Mouse (Mus musculus) myocyte (in vitro differentiated cells): Measurements from ENCODE around the gene Creb3l2. TPM values are rescaled to one million over a fixed set of nuclear protein-coding genes. Genes with fewer than 3 reads are reported as not detected.

Source experiments
- H3K27me3 ChIP-seq: one replicate; pipeline ENCODE4 v1.6.1; 2011; ENCODE audit not compliant: control insufficient read depth, insufficient read depth, insufficient read length
- H3K36me3 ChIP-seq: one replicate; pipeline ENCODE4 v1.6.1; 2011; ENCODE audit not compliant: control insufficient read depth, insufficient read depth
- H3K4me2 ChIP-seq: one replicate; pipeline ENCODE4 v1.6.1; 2011; ENCODE audit warnings: low read depth, control low read depth
- H3K4me3 ChIP-seq: one replicate; pipeline ENCODE4 v1.5.1; 2011; ENCODE audit warnings: mild to moderate bottlenecking, control low read depth, moderate library complexity
- H3K79me2 ChIP-seq: one replicate; pipeline ENCODE4 v1.6.1; 2011; ENCODE audit not compliant: control insufficient read depth, insufficient read depth
- H3ac ChIP-seq: one replicate; pipeline ENCODE4 v1.6.1; 2011; ENCODE audit not compliant: control insufficient read depth, insufficient read length
- CEBPB ChIP-seq: IDR thresholded peaks from 2 replicates; pipeline ENCODE4 v1.6.1; 2011; ENCODE audit warnings: mild to moderate bottlenecking, moderate library complexity; ENCODE audit not compliant: poor library complexity, insufficient read depth, severe bottlenecking
- E2F4 ChIP-seq: IDR thresholded peaks from one replicate; pipeline ENCODE4 v1.6.1; 2011; ENCODE audit warnings: mild to moderate bottlenecking, control low read depth, moderate library complexity; ENCODE audit not compliant: insufficient read depth
- MAX ChIP-seq: IDR thresholded peaks from one replicate; pipeline ENCODE4 v1.6.1; 2011; ENCODE audit warnings: low read depth, mild to moderate bottlenecking, control low read depth
- MYOD1 ChIP-seq, 3 experiments: IDR thresholded peaks; one replicate each; pipeline ENCODE4 v1.6.1; 2011; ENCODE audit warnings: control low read depth in 2 of 3, low read depth in 2 of 3, mild to moderate bottlenecking in 2 of 3, moderate library complexity in 1 of 3; ENCODE audit not compliant: insufficient read length in 2 of 3, control insufficient read depth in 1 of 3
- MYOG ChIP-seq, 3 experiments: IDR thresholded peaks; one replicate each; pipeline ENCODE4 v1.6.1; 2011; ENCODE audit warnings: control low read depth in 2 of 3, low read depth in 2 of 3, mild to moderate bottlenecking in 2 of 3; ENCODE audit not compliant: insufficient read length in 2 of 3, control insufficient read depth in 1 of 3, insufficient read depth in 1 of 3
- POLR2A ChIP-seq: IDR thresholded peaks from one replicate; pipeline ENCODE4 v1.6.1; 2011; ENCODE audit warnings: low read depth, mild to moderate bottlenecking, control low read depth, moderate library complexity; ENCODE audit not compliant: insufficient read length
- POLR2AphosphoS2 ChIP-seq: IDR thresholded peaks from one replicate; pipeline ENCODE4 v1.6.1; 2011; ENCODE audit warnings: low read depth, control low read depth; ENCODE audit not compliant: insufficient read length
- REST ChIP-seq: IDR thresholded peaks from one replicate; pipeline ENCODE4 v1.6.1; 2011; ENCODE audit warnings: mild to moderate bottlenecking, control low read depth, moderate library complexity; ENCODE audit not compliant: insufficient read depth, insufficient read length
- SRF ChIP-seq: IDR thresholded peaks from one replicate; pipeline ENCODE4 v1.6.1; 2011; ENCODE audit warnings: low read depth; ENCODE audit not compliant: control insufficient read depth, insufficient read length
- TCF12 ChIP-seq: IDR thresholded peaks from one replicate; pipeline ENCODE4 v1.6.1; 2011; ENCODE audit warnings: mild to moderate bottlenecking, control low read depth; ENCODE audit not compliant: poor library complexity, insufficient read depth, severe bottlenecking
- TCF3 ChIP-seq: IDR thresholded peaks from one replicate; pipeline ENCODE4 v1.6.1; 2011; ENCODE audit warnings: low read depth, control low read depth; ENCODE audit not compliant: insufficient read length
- USF1 ChIP-seq: IDR thresholded peaks from one replicate; pipeline ENCODE4 v1.6.1; 2011; ENCODE audit warnings: low read depth, mild to moderate bottlenecking, control low read depth, moderate library complexity
- polyA plus RNA-seq: library from polyadenylated mRNA; unstranded; fragments of >200 nt; fragmentation: generic; extraction: Trizol; gene quantifications from one replicate; pipeline ENCODE4 v1.2.1, GENCODE M21; 2012; ENCODE audit warnings: missing spikeins

Creb3l2 gene
- polyA plus RNA-seq, 1 experiment = 11.2 TPM

GRCm38 (mm10) chr6:37291171-37291570 is 150.8 kb downstream of the Creb3l2 start:
- Histone ChIP-seq H3K79me2 (no peaks in the 10 kb centered on the region), H3ac (no peak overlapping the region), H3K4me3 (no peak overlapping the region), H3K27me3 (no peaks in the 10 kb centered on the region), H3K4me2 (no peak overlapping the region), H3K36me3 (no peaks in the 10 kb centered on the region)
- TF ChIP-seq CEBPB = no peak
- TF ChIP-seq MYOD1 (IDR thresholded peaks at IDR 0.05; ENCODE audit: control insufficient read depth in 1 of 3, insufficient read length in 2 of 3, low read depth in 2 of 3) = no peak
- TF ChIP-seq SRF = no peak
- TF ChIP-seq MYOG (IDR thresholded peaks at IDR 0.05; ENCODE audit: control insufficient read depth in 1 of 3, insufficient read depth in 1 of 3, insufficient read length in 2 of 3, low read depth in 2 of 3) = no peak
- TF ChIP-seq MAX = no peak
- no peak for TF ChIP-seq TCF3
- TF ChIP-seq USF1 = no peak
- TF ChIP-seq E2F4 = no peak
- no peak for TF ChIP-seq REST
- TF ChIP-seq POLR2A = no peak
- TF ChIP-seq POLR2AphosphoS2 = no peak

GRCm38 (mm10) chr6:37290691-37291090 is 151.3 kb downstream of the Creb3l2 start:
- no peaks in the 10 kb centered on the region for H3K79me2 ChIP-seq
- H3ac ChIP-seq = no peak overlapping the region
- TF ChIP-seq TCF3 (no peak), E2F4 (no peak), MYOD1 (IDR thresholded peaks at IDR 0.05; ENCODE audit: control insufficient read depth in 1 of 3, insufficient read length in 2 of 3, low read depth in 2 of 3) (no peak), POLR2A (no peak), REST (no peak), MAX (no peak), POLR2AphosphoS2 (no peak)
- H3K4me3 ChIP-seq = no peak overlapping the region
- H3K36me3 ChIP-seq = no peaks in the 10 kb centered on the region
- no peak overlapping the region for H3K4me2 ChIP-seq
- no peaks in the 10 kb centered on the region for H3K27me3 ChIP-seq

GRCm38 (mm10) chr6:37286134-37286533 is 155.8 kb downstream of the Creb3l2 start:
- no peak for TF ChIP-seq POLR2A
- no peak for TF ChIP-seq MYOG (IDR thresholded peaks at IDR 0.05; ENCODE audit: control insufficient read depth in 1 of 3, insufficient read depth in 1 of 3, insufficient read length in 2 of 3, low read depth in 2 of 3)
- no peak for TF ChIP-seq MAX
- TF ChIP-seq E2F4 = no peak
- no peak for TF ChIP-seq REST
- no peak for TF ChIP-seq POLR2AphosphoS2
- no peak for TF ChIP-seq SRF
- no peak for TF ChIP-seq USF1
- TF ChIP-seq CEBPB = no peak
- no peak for TF ChIP-seq MYOD1 (IDR thresholded peaks at IDR 0.05; ENCODE audit: control insufficient read depth in 1 of 3, insufficient read length in 2 of 3, low read depth in 2 of 3)
- TF ChIP-seq TCF3 = no peak
- TF ChIP-seq TCF12 = no peak
- H3K4me2 ChIP-seq = no peak overlapping the region
- no peaks in the 10 kb centered on the region for H3K79me2 ChIP-seq
- no peak overlapping the region for H3K4me3 ChIP-seq
- H3K27me3 ChIP-seq = no peaks in the 10 kb centered on the region
- no peaks in the 10 kb centered on the region for H3K36me3 ChIP-seq
- no peak overlapping the region for H3ac ChIP-seq

- no peaks in the 10 kb centered on the region for H3K79me2 ChIP-seq
Measured at GRCm38 (mm10) chr6:37284879-37285278, 157.1 kb downstream of the Creb3l2 start.

GRCm38 (mm10) chr6:37283336-37283735 is 158.6 kb downstream of the Creb3l2 start:
- Histone ChIP-seq H3K4me3 (no peak overlapping the region), H3ac (no peak overlapping the region), H3K79me2 (no peaks in the 10 kb centered on the region), H3K36me3 (no peaks in the 10 kb centered on the region), H3K4me2 (peak overlapping the region; percentile 20), H3K27me3 (no peaks in the 10 kb centered on the region)
- TF ChIP-seq POLR2AphosphoS2 = no peak

More at GRCm38 (mm10) chr6:37284879-37285278, 157.1 kb downstream of the Creb3l2 start:
- Histone ChIP-seq H3K4me3 (no peak overlapping the region), H3K36me3 (no peaks in the 10 kb centered on the region), H3K27me3 (no peaks in the 10 kb centered on the region), H3K4me2 (no peak overlapping the region), H3ac (no peak overlapping the region)
- TF ChIP-seq MYOG (IDR thresholded peaks at IDR 0.05; ENCODE audit: control insufficient read depth in 1 of 3, insufficient read depth in 1 of 3, insufficient read length in 2 of 3, low read depth in 2 of 3) (no peak), POLR2AphosphoS2 (no peak), TCF3 (no peak), TCF12 (no peak)
